Mouse (Mus musculus) CH12.LX (cell line): ENCODE data around the gene Il12rb1.

Experiments
- CTCF ChIP-seq, 2 experiments: IDR thresholded peaks in 1 of 2; conservative IDR thresholded peaks in 1 of 2; 2 replicates each; pipeline ENCODE4 v1.5.1; 2011 to 2012; ENCODE audit warnings: low read depth in 2 of 2, low read length in 2 of 2, improper control_type of control experiment in 1 of 2, inconsistent platforms in 1 of 2, mild to moderate bottlenecking in 1 of 2, moderate library complexity in 1 of 2
- E2F4 ChIP-seq: IDR thresholded peaks from 2 replicates; pipeline ENCODE4 v1.6.1; 2011; ENCODE audit warnings: low read depth, low read length, improper control_type of control experiment; ENCODE audit not compliant: insufficient replicate concordance
- HCFC1 ChIP-seq: IDR thresholded peaks from 2 replicates; pipeline ENCODE4 v1.6.1; 2012; ENCODE audit warnings: low read depth, mild to moderate bottlenecking, inconsistent platforms, low read length, improper control_type of control experiment
- JUND ChIP-seq: conservative IDR thresholded peaks from 2 replicates; pipeline ENCODE4 v1.6.1; 2011; ENCODE audit warnings: low read depth, low read length, improper control_type of control experiment
- KAT2A ChIP-seq: IDR thresholded peaks from 2 replicates; pipeline ENCODE4 v1.6.1; 2012; ENCODE audit warnings: low read length, improper control_type of control experiment, inconsistent platforms; ENCODE audit not compliant: insufficient replicate concordance
- NRF1 ChIP-seq: IDR thresholded peaks from 2 replicates; pipeline ENCODE4 v1.6.1; 2014; ENCODE audit warnings: low read depth, mild to moderate bottlenecking, inconsistent platforms, low read length, improper control_type of control experiment, moderate library complexity
- USF2 ChIP-seq: conservative IDR thresholded peaks from 2 replicates; pipeline ENCODE4 v1.6.1; 2011; ENCODE audit warnings: low read depth, low read length, improper control_type of control experiment
- ZC3H11A ChIP-seq: IDR thresholded peaks from 2 replicates; pipeline ENCODE4 v1.6.1; 2012; ENCODE audit warnings: low read depth, mild to moderate bottlenecking, inconsistent platforms, low read length, improper control_type of control experiment

DNA sequence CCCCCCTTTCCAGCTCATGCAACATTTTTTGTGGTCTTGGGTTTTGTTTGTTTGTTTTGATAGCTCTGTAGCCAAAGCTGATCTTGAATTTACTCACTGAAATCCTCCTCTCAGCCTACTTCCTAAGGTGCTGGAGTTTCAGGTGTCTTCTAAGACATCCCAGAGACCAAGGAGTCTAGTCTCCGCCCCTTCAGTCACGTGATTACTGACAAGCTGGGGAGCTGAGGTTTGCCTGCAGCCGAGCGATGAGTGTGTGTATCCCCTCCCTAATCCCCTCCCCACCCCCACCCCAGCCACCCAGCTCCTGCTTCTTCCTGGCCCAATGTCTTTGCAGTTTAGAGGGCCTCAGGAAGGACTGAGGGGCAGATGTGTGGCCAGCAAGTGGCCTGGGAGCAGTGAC is 49.3 kb downstream of the Il12rb1 start:
- no peak for TF ChIP-seq HCFC1
- TF ChIP-seq CTCF (conservative IDR thresholded peaks at IDR 0.05 in 1 of 2, IDR thresholded peaks at IDR 0.05 in 1 of 2; ENCODE audit: low read depth in 2 of 2, low read length in 2 of 2), result no peak
- no peak for TF ChIP-seq JUND
- TF ChIP-seq E2F4, result no peak
- TF ChIP-seq USF2, result peak; percentile 56
- no peak for TF ChIP-seq NRF1
- TF ChIP-seq KAT2A, result no peak
- no peak for TF ChIP-seq ZC3H11A
